Mouse (Mus musculus) granulocyte monocyte progenitor cell, adult 5-6 weeks (primary cell): Measurements from ENCODE around the gene Olfr574. TPM values are rescaled to one million over a fixed set of nuclear protein-coding genes. Genes with fewer than 3 reads are reported as not detected.
A peak's percentile ranks its signal among the peaks of the same experiment; 100 is the strongest.

ENCODE experiments used
- ATAC-seq: replicated peaks from 2 replicates; pipeline ENCODE4 v1.8.0; 2016; ENCODE audit warnings: mild to moderate bottlenecking, moderate TSS enrichment, inconsistent platforms; ENCODE audit not compliant: poor library complexity, severe bottlenecking
- total RNA-seq, 2 experiments: library from RNA; stranded (forward) in 1 of 2; stranded (reverse) in 1 of 2; fragments of 200-712, 200-1000 nt in 1 of 2; fragments of >200 nt in 1 of 2; fragmentation: Nextera tagmentation in 1 of 2; gene quantifications; 2 replicates each; pipeline ENCODE4 v1.2.3; 2014 to 2017

Olfr574 gene
- total RNA-seq (2014; fragmentation: Nextera tagmentation) (not detected in 2 replicates), total RNA-seq (2017) (not detected in 2 replicates)

- no peak for ATAC-seq
Observed at GRCm38 (mm10) chr7:102948167-102948566, at the start of gene Olfr574. TSS of gene Olfr574 (plus strand) at chr7:102948467.

GRCm38 (mm10) chr7:102915261-102915660 lies 33.0 kb upstream of the Olfr574 start:
- ATAC-seq, result no peak

- no peak for ATAC-seq
Observed at GRCm38 (mm10) chr7:102916405-102916804, 31.9 kb upstream of the Olfr574 start.

GRCm38 (mm10) chr7:102917032-102917875 lies 31.0 kb upstream of the Olfr574 start, which contains the start of gene Olfr571:
TSS of gene Olfr571 (minus strand) at chr7:102917536.
- no peak for ATAC-seq

GRCm38 (mm10) chr7:102919632-102920031 lies 28.6 kb upstream of the Olfr574 start:
- ATAC-seq, result peak; percentile 90

GRCm38 (mm10) chr7:102924109-102924508 lies 24.2 kb upstream of the Olfr574 start, which contains the start of gene Olfr572:
TSS of gene Olfr572 (plus strand) at chr7:102924409.
- no peak for ATAC-seq

GRCm38 (mm10) chr7:102927105-102927504 lies 21.2 kb upstream of the Olfr574 start:
- ATAC-seq, result peak; percentile 62

- no peak for ATAC-seq
Observed at GRCm38 (mm10) chr7:102942475-102942874, 5.8 kb upstream of the Olfr574 start, which contains the start of gene Olfr573-ps1. TSS of gene Olfr573-ps1 (minus strand) at chr7:102942575.

- ATAC-seq, result no peak
Observed at GRCm38 (mm10) chr7:102943417-102943816, 4.8 kb upstream of the Olfr574 start.

- ATAC-seq, result no peak
Observed at GRCm38 (mm10) chr7:102950732-102951131, 2.5 kb downstream of the Olfr574 start.

- no peak for ATAC-seq
Observed at GRCm38 (mm10) chr7:102958137-102958536, 9.9 kb downstream of the Olfr574 start.

- no peak for ATAC-seq
Observed at GRCm38 (mm10) chr7:102958593-102958992, 10.3 kb downstream of the Olfr574 start, which contains the start of gene Olfr575. TSS of gene Olfr575 (minus strand) at chr7:102958775.

GRCm38 (mm10) chr7:102962360-102962759 lies 14.1 kb downstream of the Olfr574 start, which contains the start of gene Olfr576:
TSS of gene Olfr576 (plus strand) at chr7:102962660.
- no peak for ATAC-seq

GRCm38 (mm10) chr7:102974399-102974798 lies 26.1 kb downstream of the Olfr574 start:
- no peak for ATAC-seq

- ATAC-seq, result no peak
Observed at GRCm38 (mm10) chr7:102975843-102976242, 27.6 kb downstream of the Olfr574 start, which contains the start of gene Olfr577. TSS of gene Olfr577 (minus strand) at chr7:102975943.

GRCm38 (mm10) chr7:102989224-102989623 lies 41.0 kb downstream of the Olfr574 start, which contains the start of gene Olfr578:
TSS of gene Olfr578 (minus strand) at chr7:102989324.
- no peak for ATAC-seq

Other genes starting within 250 kb of the Olfr574 start
- gene Olfr558, start 246.3 kb upstream of the Olfr574 start, total RNA-seq (2014; fragmentation: Nextera tagmentation), result not detected in 2 replicates
- gene Olfr558, start 246.3 kb upstream of the Olfr574 start, total RNA-seq (2017), result not detected in 2 replicates
- not detected in 2 replicates for gene Olfr33, start 229.4 kb upstream of the Olfr574 start, total RNA-seq (2014; fragmentation: Nextera tagmentation)
- gene Olfr33, start 229.4 kb upstream of the Olfr574 start, total RNA-seq (2017), result not detected in 2 replicates
- gene Olfr559, start 221.0 kb upstream of the Olfr574 start, total RNA-seq (2014; fragmentation: Nextera tagmentation), result not detected in 2 replicates
- not detected in 2 replicates for gene Olfr559, start 221.0 kb upstream of the Olfr574 start, total RNA-seq (2017)
- gene Olfr560, start 189.1 kb upstream of the Olfr574 start, total RNA-seq (2014; fragmentation: Nextera tagmentation), result not detected in 2 replicates
- gene Olfr560, start 189.1 kb upstream of the Olfr574 start, total RNA-seq (2017), result not detected in 2 replicates
- gene Olfr78, start 189.0 kb upstream of the Olfr574 start, total RNA-seq (2014; fragmentation: Nextera tagmentation), result not detected in 2 replicates
- gene Olfr78, start 189.0 kb upstream of the Olfr574 start, total RNA-seq (2017), result not detected in 2 replicates
- not detected in 2 replicates for gene Olfr561, start 177.2 kb upstream of the Olfr574 start, total RNA-seq (2014; fragmentation: Nextera tagmentation)
- gene Olfr561, start 177.2 kb upstream of the Olfr574 start, total RNA-seq (2017), result not detected in 2 replicates
- gene Olfr564, start 145.0 kb upstream of the Olfr574 start, total RNA-seq (2014; fragmentation: Nextera tagmentation), result not detected in 2 replicates
- not detected in 2 replicates for gene Olfr564, start 145.0 kb upstream of the Olfr574 start, total RNA-seq (2017)
- not detected in 2 replicates for gene Olfr566, start 89.7 kb upstream of the Olfr574 start, total RNA-seq (2014; fragmentation: Nextera tagmentation)
- gene Olfr566, start 89.7 kb upstream of the Olfr574 start, total RNA-seq (2017), result not detected in 2 replicates
- not detected in 2 replicates for gene Olfr568, start 71.3 kb upstream of the Olfr574 start, total RNA-seq (2014; fragmentation: Nextera tagmentation)
- gene Olfr568, start 71.3 kb upstream of the Olfr574 start, total RNA-seq (2017), result not detected in 2 replicates
- gene Olfr569, start 57.6 kb upstream of the Olfr574 start, total RNA-seq (2014; fragmentation: Nextera tagmentation), result not detected in 2 replicates
- not detected in 2 replicates for gene Olfr569, start 57.6 kb upstream of the Olfr574 start, total RNA-seq (2017)
- not detected in 2 replicates for gene Olfr570, start 53.9 kb upstream of the Olfr574 start, total RNA-seq (2014; fragmentation: Nextera tagmentation)
- gene Olfr570, start 53.9 kb upstream of the Olfr574 start, total RNA-seq (2017), result not detected in 2 replicates
- not detected in 2 replicates for gene Olfr571, start 30.9 kb upstream of the Olfr574 start, total RNA-seq (2014; fragmentation: Nextera tagmentation)
- gene Olfr571, start 30.9 kb upstream of the Olfr574 start, total RNA-seq (2017), result not detected in 2 replicates
- not detected in 2 replicates for gene Olfr572, start 24.1 kb upstream of the Olfr574 start, total RNA-seq (2014; fragmentation: Nextera tagmentation)
- gene Olfr572, start 24.1 kb upstream of the Olfr574 start, total RNA-seq (2017), result not detected in 2 replicates
- not detected in 2 replicates for gene Olfr573-ps1, start 5.9 kb upstream of the Olfr574 start, total RNA-seq (2014; fragmentation: Nextera tagmentation)
- gene Olfr573-ps1, start 5.9 kb upstream of the Olfr574 start, total RNA-seq (2017), result not detected in 2 replicates
- not detected in 2 replicates for gene Olfr575, start 10.3 kb downstream of the Olfr574 start, total RNA-seq (2014; fragmentation: Nextera tagmentation)
- gene Olfr575, start 10.3 kb downstream of the Olfr574 start, total RNA-seq (2017), result not detected in 2 replicates
- gene Olfr576, start 14.2 kb downstream of the Olfr574 start, total RNA-seq (2014; fragmentation: Nextera tagmentation), result not detected in 2 replicates
- not detected in 2 replicates for gene Olfr576, start 14.2 kb downstream of the Olfr574 start, total RNA-seq (2017)
- not detected in 2 replicates for gene Olfr577, start 27.5 kb downstream of the Olfr574 start, total RNA-seq (2014; fragmentation: Nextera tagmentation)
- not detected in 2 replicates for gene Olfr577, start 27.5 kb downstream of the Olfr574 start, total RNA-seq (2017)
- not detected in 2 replicates for gene Olfr578, start 40.9 kb downstream of the Olfr574 start, total RNA-seq (2014; fragmentation: Nextera tagmentation)
- gene Olfr578, start 40.9 kb downstream of the Olfr574 start, total RNA-seq (2017), result not detected in 2 replicates
- gene Olfr582, start 89.6 kb downstream of the Olfr574 start, total RNA-seq (2014; fragmentation: Nextera tagmentation), result not detected in 2 replicates
- gene Olfr582, start 89.6 kb downstream of the Olfr574 start, total RNA-seq (2017), result not detected in 2 replicates
- gene Olfr583, start 102.8 kb downstream of the Olfr574 start, total RNA-seq (2014; fragmentation: Nextera tagmentation), result not detected in 2 replicates
- gene Olfr583, start 102.8 kb downstream of the Olfr574 start, total RNA-seq (2017), result not detected in 2 replicates
- not detected in 2 replicates for gene Olfr584, start 133.4 kb downstream of the Olfr574 start, total RNA-seq (2014; fragmentation: Nextera tagmentation)
- not detected in 2 replicates for gene Olfr584, start 133.4 kb downstream of the Olfr574 start, total RNA-seq (2017)
- gene Olfr585, start 149.3 kb downstream of the Olfr574 start, total RNA-seq (2014; fragmentation: Nextera tagmentation), result not detected in 2 replicates
- gene Olfr585, start 149.3 kb downstream of the Olfr574 start, total RNA-seq (2017), result not detected in 2 replicates
- gene Olfr586, start 177.2 kb downstream of the Olfr574 start, total RNA-seq (2014; fragmentation: Nextera tagmentation), result not detected in 2 replicates
- gene Olfr586, start 177.2 kb downstream of the Olfr574 start, total RNA-seq (2017), result not detected in 2 replicates
- gene Olfr588-ps1, start 192.4 kb downstream of the Olfr574 start, total RNA-seq (2014; fragmentation: Nextera tagmentation), result not detected in 2 replicates
- gene Olfr588-ps1, start 192.4 kb downstream of the Olfr574 start, total RNA-seq (2017), result not detected in 2 replicates
- not detected in 2 replicates for gene Olfr589, start 207.9 kb downstream of the Olfr574 start, total RNA-seq (2014; fragmentation: Nextera tagmentation)
- gene Olfr589, start 207.9 kb downstream of the Olfr574 start, total RNA-seq (2017), result not detected in 2 replicates
- not detected in 2 replicates for gene Olfr591, start 229.9 kb downstream of the Olfr574 start, total RNA-seq (2014; fragmentation: Nextera tagmentation)
- not detected in 2 replicates for gene Olfr591, start 229.9 kb downstream of the Olfr574 start, total RNA-seq (2017)
- not detected in 2 replicates for gene Olfr592, start 236.3 kb downstream of the Olfr574 start, total RNA-seq (2014; fragmentation: Nextera tagmentation)
- not detected in 2 replicates for gene Olfr592, start 236.3 kb downstream of the Olfr574 start, total RNA-seq (2017)